Mouse (Mus musculus): Measurements from ENCODE around the gene Ankrd27.

GRCm38 (mm10) chr7:35600031-35600430 is 14.0 kb downstream of the Ankrd27 start:
- TF ChIP-seq GATA1 (IDR thresholded peaks at IDR 0.05; ENCODE audit: low read length) (no peak), TAL1 (IDR thresholded peaks at IDR 0.05; ENCODE audit: low read length) (no peak)
